Mouse (Mus musculus): ENCODE measurements at regions not wholly inside any gene's neighbourhood (a gene's known extent, or its start where the extent isn't known, plus 50 kb on each side); places are given as distances from the start of the nearest gene placed in this dataset.

GRCm38 (mm10) chr8:126875491-126876155 lies 70.0 kb downstream of the Tomm20 start:
- Histone ChIP-seq H3K9ac (ENCODE audit: control insufficient read depth, low read depth, low read length, poor library complexity, severe bottlenecking) (no peak overlapping the region), H3K9me3 (replicated peaks; ENCODE audit: insufficient read depth, low read length) (no peaks in the 10 kb centered on the region), H3K4me1 (ENCODE audit: control insufficient read depth in 1 of 2, insufficient read depth in 2 of 2, low read length in 2 of 2) (peaks cover 0 to 8% of the 10 kb centered on the region in 2 experiments; a peak in 3 of 4 replicates), H3K27ac (ENCODE audit: control insufficient read depth, low read depth, low read length) (no peak overlapping the region), H3K4me3 (ENCODE audit: control insufficient read depth in 1 of 2, insufficient read depth in 1 of 2, low read depth in 2 of 2, low read length in 2 of 2) (no peak overlapping the region), H3K79me2 (ENCODE audit: control insufficient read depth, insufficient read depth, low read length, poor library complexity) (no peaks in the 10 kb centered on the region), H3K36me3 (ENCODE audit: control insufficient read depth in 1 of 2, insufficient read depth in 2 of 2, low read length in 2 of 2) (peaks cover 0 to 5% of the 10 kb centered on the region in 2 experiments; a peak in 2 of 4 replicates), H3K27me3 (ENCODE audit: control insufficient read depth in 1 of 2, insufficient read depth in 2 of 2, low read length in 2 of 2) (no peaks in the 10 kb centered on the region)
- TF ChIP-seq USF1 (IDR thresholded peaks at IDR 0.05; ENCODE audit: low read depth, low read length) (no peak), EP300 (IDR thresholded peaks at IDR 0.05; ENCODE audit: low read depth in 1 of 2, low read length in 2 of 2) (no peak), POLR2AphosphoS2 (IDR thresholded peaks at IDR 0.05; ENCODE audit: low read length) (no peak), ZC3H11A (IDR thresholded peaks at IDR 0.05; ENCODE audit: low read depth, low read length) (no peak), MEF2A (IDR thresholded peaks at IDR 0.05; ENCODE audit: extremely low read depth, insufficient replicate concordance, low read depth, low read length, poor library complexity, severe bottlenecking) (no peak)
- no peak for DNase-seq (ENCODE audit: low read depth, low spot score)

GRCm38 (mm10) chr8:126874846-126875245 lies 70.8 kb downstream of the Tomm20 start:
- no peak overlapping the region for H3K9ac ChIP-seq (ENCODE audit: control insufficient read depth, low read depth, low read length, poor library complexity, severe bottlenecking)
- H3K36me3 ChIP-seq (ENCODE audit: control insufficient read depth in 1 of 2, insufficient read depth in 2 of 2, low read length in 2 of 2): peaks cover 0 to 5% of the 10 kb centered on the region in 2 experiments; a peak in 2 of 4 replicates
- peak; percentile 53 for DNase-seq (ENCODE audit: low read depth, low spot score)
- no peak overlapping the region for H3K4me3 ChIP-seq (ENCODE audit: control insufficient read depth in 1 of 2, insufficient read depth in 1 of 2, low read depth in 2 of 2, low read length in 2 of 2)
- H3K79me2 ChIP-seq (ENCODE audit: control insufficient read depth, insufficient read depth, low read length, poor library complexity): no peaks in the 10 kb centered on the region
- peak; percentile 87 for TF ChIP-seq RAD21 (IDR thresholded peaks at IDR 0.05; ENCODE audit: low read depth, low read length)
- no peak for TF ChIP-seq KAT2A (conservative IDR thresholded peaks at IDR 0.05; ENCODE audit: low read depth, low read length)
- no peak for TF ChIP-seq USF1 (IDR thresholded peaks at IDR 0.05; ENCODE audit: low read depth, low read length)
- no peak for TF ChIP-seq ZMIZ1 (IDR thresholded peaks at IDR 0.05; ENCODE audit: low read depth, low read length)
- no peak for TF ChIP-seq NELFE (IDR thresholded peaks at IDR 0.05; ENCODE audit: low read depth, low read length)
- TF ChIP-seq CTCF (IDR thresholded peaks at IDR 0.05 in 2 of 3, conservative IDR thresholded peaks at IDR 0.05 in 1 of 3; ENCODE audit: control insufficient read depth in 1 of 3, insufficient read depth in 1 of 3, low read depth in 2 of 3, low read length in 3 of 3, poor library complexity in 1 of 3, severe bottlenecking in 1 of 3): peak; percentile 9 to 68 (median 49); a peak in 5 of 6 replicates
- no peak for TF ChIP-seq GATA1 (IDR thresholded peaks at IDR 0.05; ENCODE audit: low read depth, low read length)
- peak; percentile 78 for TF ChIP-seq SMC3 (IDR thresholded peaks at IDR 0.05; ENCODE audit: low read depth, low read length)
- peak; percentile 87 for TF ChIP-seq ZC3H11A (IDR thresholded peaks at IDR 0.05; ENCODE audit: low read depth, low read length)
- H3K9me3 ChIP-seq (replicated peaks; ENCODE audit: insufficient read depth, low read length): no peaks in the 10 kb centered on the region
- no peak overlapping the region for H3K27ac ChIP-seq (ENCODE audit: control insufficient read depth, low read depth, low read length)
- peaks cover 0 to 8% of the 10 kb centered on the region in 2 experiments; a peak in 3 of 4 replicates for H3K4me1 ChIP-seq (ENCODE audit: control insufficient read depth in 1 of 2, insufficient read depth in 2 of 2, low read length in 2 of 2)
- H3K27me3 ChIP-seq (ENCODE audit: control insufficient read depth in 1 of 2, insufficient read depth in 2 of 2, low read length in 2 of 2): no peaks in the 10 kb centered on the region

GRCm38 (mm10) chr8:126874126-126874730 lies 71.4 kb downstream of the Tomm20 start:
- DNase-seq (ENCODE audit: low read depth, low spot score): no peak
- no peaks in the 10 kb centered on the region for H3K9me3 ChIP-seq (replicated peaks; ENCODE audit: insufficient read depth, low read length)
- no peak overlapping the region for H3K4me3 ChIP-seq (ENCODE audit: control insufficient read depth in 1 of 2, insufficient read depth in 1 of 2, low read depth in 2 of 2, low read length in 2 of 2)
- H3K9ac ChIP-seq (ENCODE audit: control insufficient read depth, low read depth, low read length, poor library complexity, severe bottlenecking): no peak overlapping the region
- H3K79me2 ChIP-seq (ENCODE audit: control insufficient read depth, insufficient read depth, low read length, poor library complexity): no peaks in the 10 kb centered on the region
- peaks cover 0 to 5% of the 10 kb centered on the region in 2 experiments; a peak in 3 of 4 replicates for H3K4me1 ChIP-seq (ENCODE audit: control insufficient read depth in 1 of 2, insufficient read depth in 2 of 2, low read length in 2 of 2)
- no peak overlapping the region for H3K27ac ChIP-seq (ENCODE audit: control insufficient read depth, low read depth, low read length)
- no peaks in the 10 kb centered on the region for H3K27me3 ChIP-seq (ENCODE audit: control insufficient read depth in 1 of 2, insufficient read depth in 2 of 2, low read length in 2 of 2)
- peaks cover 0 to 4% of the 10 kb centered on the region in 2 experiments; a peak in 2 of 4 replicates for H3K36me3 ChIP-seq (ENCODE audit: control insufficient read depth in 1 of 2, insufficient read depth in 2 of 2, low read length in 2 of 2)
- TF ChIP-seq RAD21 (IDR thresholded peaks at IDR 0.05; ENCODE audit: low read depth, low read length): no peak
- TF ChIP-seq MEF2A (IDR thresholded peaks at IDR 0.05; ENCODE audit: extremely low read depth, insufficient replicate concordance, low read depth, low read length, poor library complexity, severe bottlenecking): no peak
- no peak for TF ChIP-seq ZMIZ1 (IDR thresholded peaks at IDR 0.05; ENCODE audit: low read depth, low read length)
- no peak for TF ChIP-seq JUND (IDR thresholded peaks at IDR 0.05; ENCODE audit: low read depth, low read length)
- no peak for TF ChIP-seq CTCF (IDR thresholded peaks at IDR 0.05 in 2 of 3, conservative IDR thresholded peaks at IDR 0.05 in 1 of 3; ENCODE audit: control insufficient read depth in 1 of 3, insufficient read depth in 1 of 3, low read depth in 2 of 3, low read length in 3 of 3, poor library complexity in 1 of 3, severe bottlenecking in 1 of 3)
- no peak for TF ChIP-seq EP300 (IDR thresholded peaks at IDR 0.05; ENCODE audit: low read depth in 1 of 2, low read length in 2 of 2)
- no peak for TF ChIP-seq ELF1 (IDR thresholded peaks at IDR 0.05; ENCODE audit: low read depth, low read length)
- no peak for TF ChIP-seq CHD1 (IDR thresholded peaks at IDR 0.05; ENCODE audit: low read depth, low read length)
- no peak for TF ChIP-seq ZC3H11A (IDR thresholded peaks at IDR 0.05; ENCODE audit: low read depth, low read length)
- no peak for TF ChIP-seq KAT2A (conservative IDR thresholded peaks at IDR 0.05; ENCODE audit: low read depth, low read length)
- TF ChIP-seq TCF12 (IDR thresholded peaks at IDR 0.05; ENCODE audit: low read depth, low read length): no peak
- TF ChIP-seq MYC (IDR thresholded peaks at IDR 0.05; ENCODE audit: low read depth, low read length): no peak
- no peak for TF ChIP-seq NELFE (IDR thresholded peaks at IDR 0.05; ENCODE audit: low read depth, low read length)
- TF ChIP-seq MXI1 (IDR thresholded peaks at IDR 0.05; ENCODE audit: low read depth, low read length): no peak
- no peak for TF ChIP-seq MYB (IDR thresholded peaks at IDR 0.05; ENCODE audit: low read depth, low read length)
- TF ChIP-seq ZNF384 (IDR thresholded peaks at IDR 0.05; ENCODE audit: low read depth, low read length): no peak
- TF ChIP-seq TBP (IDR thresholded peaks at IDR 0.05; ENCODE audit: low read depth, low read length): no peak
